Mouse (Mus musculus): ENCODE measurements at regions not wholly inside any gene's neighbourhood (a gene's known extent, or its start where the extent isn't known, plus 50 kb on each side); places are given as distances from the start of the nearest gene placed in this dataset.

- DNase-seq (ENCODE audit: low read depth, low spot score): no peak
Measured at GRCm38 (mm10) chr13:107835756-107836385, 208.4 kb upstream of the Smim15 start.

GRCm38 (mm10) chr13:107831997-107832396 lies 212.2 kb upstream of the Smim15 start:
- no peak for DNase-seq (ENCODE audit: low read depth, low spot score)

GRCm38 (mm10) chr13:107831221-107831681 lies 213.0 kb upstream of the Smim15 start:
- peak; percentile 87 for DNase-seq (ENCODE audit: low read depth, low spot score)

GRCm38 (mm10) chr13:107830281-107830680 lies 214.0 kb upstream of the Smim15 start:
- peak; percentile 20 for DNase-seq (ENCODE audit: low read depth, low spot score)

- DNase-seq (ENCODE audit: low read depth, low spot score): no peak
Measured at GRCm38 (mm10) chr13:107829861-107830260, 214.4 kb upstream of the Smim15 start.

GRCm38 (mm10) chr13:107825636-107826035 lies 218.6 kb upstream of the Smim15 start:
- DNase-seq (ENCODE audit: low read depth, low spot score): no peak

GRCm38 (mm10) chr13:107823342-107823741 lies 220.9 kb upstream of the Smim15 start:
- no peak for DNase-seq (ENCODE audit: low read depth, low spot score)

GRCm38 (mm10) chr13:107822198-107822597 lies 222.0 kb upstream of the Smim15 start:
- no peak for DNase-seq (ENCODE audit: low read depth, low spot score)

GRCm38 (mm10) chr13:107813562-107814161 lies 230.6 kb upstream of the Smim15 start:
- no peak for DNase-seq (ENCODE audit: low read depth, low spot score)

GRCm38 (mm10) chr13:107812014-107812413 lies 232.2 kb upstream of the Smim15 start:
- DNase-seq (ENCODE audit: low read depth, low spot score): no peak

- DNase-seq (ENCODE audit: low read depth, low spot score): no peak
Measured at GRCm38 (mm10) chr13:107810802-107811192, 233.4 kb upstream of the Smim15 start.

- DNase-seq (ENCODE audit: low read depth, low spot score): peak; percentile 59
Measured at GRCm38 (mm10) chr13:107810060-107810801, 234.0 kb upstream of the Smim15 start.

GRCm38 (mm10) chr13:107808961-107809360 lies 235.3 kb upstream of the Smim15 start:
- no peak for DNase-seq (ENCODE audit: low read depth, low spot score)

- peak; percentile 22 for DNase-seq (ENCODE audit: low read depth, low spot score)
Measured at GRCm38 (mm10) chr13:107804418-107804817, 239.8 kb upstream of the Smim15 start.

GRCm38 (mm10) chr13:107799199-107799945 lies 244.9 kb upstream of the Smim15 start:
- DNase-seq (ENCODE audit: low read depth, low spot score): no peak

- DNase-seq (ENCODE audit: low read depth, low spot score): no peak
Measured at GRCm38 (mm10) chr13:107798144-107798543, 246.1 kb upstream of the Smim15 start.

- DNase-seq (ENCODE audit: low read depth, low spot score): no peak
Measured at GRCm38 (mm10) chr13:107795516-107795915, 248.7 kb upstream of the Smim15 start.

GRCm38 (mm10) chr13:107791770-107792169 lies 252.5 kb upstream of the Smim15 start:
- no peak for DNase-seq (ENCODE audit: low read depth, low spot score)

- peak; percentile 56 for DNase-seq (ENCODE audit: low read depth, low spot score)
Measured at GRCm38 (mm10) chr13:107784971-107785370, 259.3 kb upstream of the Smim15 start.

- peak; percentile 50 for DNase-seq (ENCODE audit: low read depth, low spot score)
Measured at GRCm38 (mm10) chr13:107781741-107782140, 262.5 kb upstream of the Smim15 start.

GRCm38 (mm10) chr13:107781221-107781620 lies 263.0 kb upstream of the Smim15 start:
- no peak for DNase-seq (ENCODE audit: low read depth, low spot score)

- no peak for DNase-seq (ENCODE audit: low read depth, low spot score)
Measured at GRCm38 (mm10) chr13:107779591-107779990, 264.7 kb upstream of the Smim15 start.
